Mouse (Mus musculus): ENCODE results near the gene Gm9125.
"Not testable (repeated sequence)": the region's sequence is repeated elsewhere in the genome, so short reads cannot be mapped to it uniquely, and the experiment has no call there.

Gene Gm9125

DNA sequence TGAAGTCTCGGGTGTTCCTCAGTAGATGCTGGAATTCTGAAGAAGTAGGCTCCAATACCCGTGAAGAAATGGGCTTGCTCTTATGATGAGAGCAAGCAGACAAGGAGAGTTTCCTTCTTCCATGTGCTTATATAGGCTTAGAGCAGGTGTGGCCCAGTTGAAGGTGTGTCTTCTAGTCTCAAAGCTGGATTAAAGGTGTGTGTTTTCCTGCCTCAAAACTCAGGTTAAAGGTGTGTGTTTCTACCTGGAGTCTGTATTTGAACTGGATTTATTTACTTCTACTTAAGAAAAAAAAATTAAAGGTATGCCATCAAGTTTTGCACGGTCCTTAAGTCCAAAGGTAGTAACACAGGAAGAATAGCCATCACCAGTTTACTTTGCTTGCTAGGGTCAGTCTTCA lies at the start of gene Gm9125:
Gene Gm9125 (minus strand): TSS at position 101 of the 400 bp plus-strand sequence.
- not testable (repeated sequence) for DNase-seq

DNA sequence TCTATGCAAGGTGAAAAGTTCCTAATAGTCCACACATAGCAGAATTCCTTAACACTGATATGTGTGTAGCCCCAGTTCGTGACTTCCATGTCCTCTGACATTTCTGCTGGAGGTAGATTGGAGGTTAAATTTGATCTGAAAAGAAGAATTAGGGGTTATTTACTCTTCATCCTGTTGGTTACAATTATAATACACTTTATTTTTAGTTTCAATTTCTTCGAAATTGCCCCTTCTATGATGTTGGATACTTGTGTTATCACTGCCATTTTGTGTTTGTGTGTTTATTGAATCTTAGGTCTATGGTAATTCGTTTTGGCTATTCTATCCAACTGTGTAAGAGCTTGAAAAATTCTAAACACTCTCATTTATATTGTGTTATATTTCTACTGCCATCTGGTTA lies 17.9 kb upstream of the Gm9125 start, which contains the start of gene Gm10697:
Gene Gm10697 (minus strand): TSS at position 101 of the 400 bp plus-strand sequence.
- DNase-seq = not testable (repeated sequence)

DNA sequence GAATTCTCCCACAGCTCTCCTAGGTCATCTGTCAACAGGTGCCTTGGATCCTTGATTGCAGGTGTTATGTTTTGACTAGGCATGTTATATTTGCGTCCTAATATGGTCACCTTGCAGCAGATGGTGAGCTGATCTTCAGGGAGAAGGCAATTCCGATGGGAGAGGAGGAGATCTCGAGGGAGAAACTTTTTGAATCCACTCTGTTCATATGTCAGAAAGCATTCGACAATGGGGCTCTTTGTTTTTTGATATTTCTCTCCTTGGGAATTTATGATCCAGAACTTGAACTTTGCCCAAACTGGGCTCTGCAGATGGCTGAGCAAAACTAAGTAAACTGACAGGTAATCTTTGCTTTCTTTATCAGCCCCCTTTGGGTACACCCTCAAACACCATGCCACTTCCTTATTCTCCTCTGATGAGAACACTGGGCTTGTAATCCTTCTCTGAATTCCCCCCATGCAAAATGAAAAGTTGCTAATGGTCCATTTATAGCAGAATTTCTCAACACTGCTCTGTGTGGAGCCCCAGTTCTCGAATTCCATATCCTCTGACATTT lies 5.0 kb downstream of the Gm9125 start:
- DNase-seq = not testable (repeated sequence)

DNA sequence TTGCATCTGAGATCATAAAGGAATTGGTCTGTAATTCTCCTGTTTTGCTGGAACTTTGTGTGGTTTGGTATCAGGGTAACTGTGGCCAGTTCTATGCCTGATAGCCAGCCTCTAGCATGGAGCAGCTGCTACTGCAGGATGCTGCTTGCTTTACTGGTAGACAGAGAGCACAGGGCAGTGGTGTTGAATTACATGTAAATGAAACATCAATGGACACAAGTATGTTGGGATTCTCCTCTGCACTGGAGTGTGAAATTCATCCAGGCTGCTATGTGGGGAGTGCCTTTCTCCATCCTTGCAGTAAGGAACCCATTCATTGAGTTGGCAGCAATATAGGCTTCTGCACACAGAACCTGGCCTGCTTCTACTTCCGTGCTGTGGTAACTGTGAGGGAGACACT lies 16.4 kb downstream of the Gm9125 start:
- DNase-seq = not testable (repeated sequence)

DNA sequence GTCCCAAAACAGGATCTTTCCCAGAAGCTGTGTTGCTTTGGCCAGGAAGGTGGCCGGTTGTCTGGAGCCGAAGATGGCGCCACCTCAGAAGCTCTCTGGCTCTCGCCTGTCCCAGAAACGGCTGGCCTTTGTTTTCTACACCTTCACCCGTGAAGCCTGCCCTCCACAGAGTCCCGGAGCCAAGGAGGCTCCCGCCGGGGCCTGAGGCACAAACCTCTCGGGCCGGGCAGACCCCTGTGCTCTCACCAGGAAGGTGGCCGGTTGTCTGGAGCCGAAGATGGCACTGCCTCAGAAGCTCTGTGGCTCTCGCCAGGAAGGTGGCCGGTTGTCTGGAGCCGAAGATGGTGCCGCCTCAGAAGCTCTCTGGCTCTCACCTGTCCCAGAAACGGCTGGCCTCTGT lies 20.3 kb downstream of the Gm9125 start:
- DNase-seq = not testable (repeated sequence)

Data from cerebellum, adult 9-10 months (tissue).